9 mouse cellular contexts compared by ENCODE assay signal in the genomic region with DNA sequence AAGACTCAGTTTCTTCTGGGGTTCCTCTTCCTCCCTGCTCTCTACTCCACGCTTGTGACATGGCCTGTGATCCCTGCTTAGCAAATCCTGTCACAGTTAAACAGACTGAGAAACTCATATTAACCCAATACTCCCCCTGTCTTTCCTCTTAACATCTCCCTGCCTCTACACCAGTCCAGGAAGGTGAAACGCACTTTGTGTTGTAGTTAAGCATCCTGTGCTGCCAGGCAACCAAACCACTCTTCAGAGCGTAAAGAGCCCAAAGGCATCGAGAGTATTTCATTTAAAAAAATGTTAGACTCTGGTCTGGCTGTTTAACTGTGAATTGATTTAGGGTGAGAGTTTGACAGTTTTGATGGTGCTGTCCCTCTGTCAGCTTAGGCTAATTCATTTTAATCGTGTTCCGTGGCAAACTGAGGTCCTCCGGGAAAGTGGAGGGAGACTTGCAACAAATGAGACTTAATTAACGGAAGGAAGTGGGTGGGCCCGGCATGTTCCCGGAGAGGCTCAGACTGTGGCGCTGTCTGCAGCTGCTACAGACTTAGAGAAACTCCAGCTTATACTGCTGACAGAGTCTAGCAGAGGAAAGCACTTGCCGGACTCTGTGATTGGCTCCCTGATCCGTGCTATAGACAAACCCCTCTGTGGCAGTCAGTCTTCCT. TPM values are rescaled to one million over a fixed set of nuclear protein-coding genes. Genes with fewer than 3 reads are reported as not detected.
A peak's percentile ranks its signal among the peaks of the same experiment; 100 is the strongest.
DNase-seq lines count a peak whose midpoint lies in the region; ATAC-seq lines count a peak whose summit lies in the region.
"Had no signal": no experiment of that assay in that cellular context is flagged by ENCODE, and none has a peak within 500 bp of the region (broad histone marks: within the 10 kb centered on the region; RNA-seq: fewer than 3 reads in every experiment).

No protein-coding gene starts in this region.

- H3K36me3 ChIP-seq in forebrain, embryonic 14.5 days (ENCODE audit: control insufficient read depth, insufficient read depth, low read length), result no peaks in the 10 kb centered on the region
- H3K36me3 ChIP-seq in forebrain, embryonic 10.5 days (replicated peaks), result no peaks in the 10 kb centered on the region
- peaks cover 86% of the 10 kb centered on the region for H3K36me3 ChIP-seq in heart, embryonic 14.5 days (ENCODE audit: control insufficient read depth, insufficient read depth, low read length)

- no peaks in the 10 kb centered on the region for H3K27me3 ChIP-seq in forebrain, embryonic 14.5 days (replicated peaks; ENCODE audit: control insufficient read depth, insufficient read depth, low read length)
- peaks cover 4% of the 10 kb centered on the region; the same call in 1 of the 2 replicates for H3K27me3 ChIP-seq in forebrain, embryonic 10.5 days (ENCODE audit: poor library complexity, severe bottlenecking)
- H3K27me3 ChIP-seq in heart, embryonic 14.5 days (ENCODE audit: control insufficient read depth, insufficient read depth, low read length), result no peaks in the 10 kb centered on the region

- H3K4me2 ChIP-seq in forebrain, embryonic 14.5 days (ENCODE audit: low read length), result no peak overlapping the region
- H3K4me2 ChIP-seq in heart, embryonic 14.5 days (ENCODE audit: low read length), result peak overlapping the region; percentile 39

- no peak overlapping the region for H3K4me3 ChIP-seq in forebrain, embryonic 14.5 days (ENCODE audit: low read depth, low read length)
- H3K4me3 ChIP-seq in forebrain, embryonic 10.5 days, result no peak overlapping the region
- no peak overlapping the region for H3K4me3 ChIP-seq in heart, embryonic 14.5 days (ENCODE audit: control insufficient read depth in 1 of 2, insufficient read depth in 1 of 2, low read depth in 1 of 2, low read length in 2 of 2)
- H3K4me3 ChIP-seq: erythroblast, embryonic 14.5 days had no signal

- peak; percentile 35 for DNase-seq in forebrain, embryonic 14.5 days (ENCODE audit: low spot score)
- DNase-seq in forebrain, embryonic 10.5 days (ENCODE audit: extremely low spot score, low spot score), result no peak
- peak; percentile 70 for DNase-seq in T-cell, adult 2 months (ENCODE audit: low spot score)
- peak; percentile 76 for DNase-seq in kidney, postnatal 10 days
- no peak for DNase-seq in c-Kit-positive CD71-positive TER-119-positive erythroid progenitor cells, embryonic 14.5 days (ENCODE audit: low spot score)
- no peak for DNase-seq in adrenal gland, postnatal 4 days (ENCODE audit: low spot score in 2 of 2)

- ATAC-seq in forebrain, embryonic 14.5 days, result no peak
- ATAC-seq in heart, embryonic 14.5 days (ENCODE audit: insufficient number of reproducible peaks, insufficient read depth, low FRiP score, low read depth), result peak; percentile 61
- peak; percentile 46; the same call in 1 of the 2 replicates for ATAC-seq in megakaryocyte-erythroid progenitor cell, adult 5-6 weeks (replicated peaks; ENCODE audit: low FRiP score, low TSS enrichment, poor library complexity, severe bottlenecking)

- no peaks in the 10 kb centered on the region for H3K9me3 ChIP-seq in forebrain, embryonic 14.5 days (replicated peaks; ENCODE audit: control insufficient read depth, low read length)
- H3K9me3 ChIP-seq in forebrain, embryonic 10.5 days, result no peaks in the 10 kb centered on the region
- H3K9me3 ChIP-seq in heart, embryonic 14.5 days (ENCODE audit: control insufficient read depth, low read length), result no peaks in the 10 kb centered on the region

- no peak overlapping the region for H3K27ac ChIP-seq in forebrain, embryonic 14.5 days (ENCODE audit: low read depth, low read length)
- no peak overlapping the region; the same call in 1 of the 2 replicates for H3K27ac ChIP-seq in forebrain, embryonic 10.5 days
- H3K27ac ChIP-seq in heart, embryonic 14.5 days (replicated peaks in 1 of 2; ENCODE audit: control insufficient read depth in 1 of 2, insufficient read depth in 1 of 2, low read depth in 2 of 2, low read length in 2 of 2), result 0 out of 4 replicates have a peak overlapping the region, but pooled peaks of 1 of the 2 experiments have one; percentile 9

- H3K4me1 ChIP-seq in forebrain, embryonic 14.5 days (ENCODE audit: control insufficient read depth, insufficient read depth, low read length), result no peaks in the 10 kb centered on the region
- H3K4me1 ChIP-seq in forebrain, embryonic 10.5 days, result peaks cover 17% of the 10 kb centered on the region
- peaks cover 0 to 4% of the 10 kb centered on the region in 2 experiments; a peak in 1 of 4 replicates for H3K4me1 ChIP-seq in heart, embryonic 14.5 days (ENCODE audit: control insufficient read depth in 2 of 2, insufficient read depth in 2 of 2, low read length in 2 of 2)

- WGBS in forebrain, embryonic 14.5 days, result 16% methylated on average over 13 of the region's 13 CpGs
- 31% methylated on average over 13 of the region's 13 CpGs for WGBS in forebrain, embryonic 10.5 days
- 36% methylated on average over 13 of the region's 13 CpGs for WGBS in heart, embryonic 14.5 days

- H3K9ac ChIP-seq in forebrain, embryonic 14.5 days (ENCODE audit: low read length), result no peak overlapping the region
- H3K9ac ChIP-seq in heart, embryonic 14.5 days (ENCODE audit: low read length), result no peak overlapping the region

RNA-seq across cellular contexts. Expression of gene Acacb, which starts 52.9 kb away (rescaled TPM):
- polyA plus RNA-seq in forebrain, embryonic 14.5 days (2014; fragmentation: Nextera tagmentation; extraction: Ambion mirVana), result 2.4 and 3.7 TPM in 2 replicates
- polyA plus RNA-seq in forebrain, embryonic 10.5 days (2016; fragmentation: Nextera tagmentation; extraction: Ambion mirVana), result 2.5 TPM in 2 replicates
- 12.1 and 13.7 TPM in 2 replicates for polyA plus RNA-seq in heart, embryonic 14.5 days (2014; fragmentation: Nextera tagmentation; extraction: Ambion mirVana)
- total RNA-seq in megakaryocyte-erythroid progenitor cell, adult 5-6 weeks (2014; fragmentation: Nextera tagmentation), result 2.2 and 3.8 TPM in 2 replicates
- 0.27 and 0.28 TPM in 2 replicates for total RNA-seq in megakaryocyte-erythroid progenitor cell, adult 5-6 weeks (2017)
- 10 to 100 TPM; 25.6 to 31.5 TPM for total RNA-seq in adrenal gland, postnatal 4 days (2021)

Comparison
In these comparisons a context has a peak if more than half of its experiments do, and no peak if none do; other contexts are left out.
1. DNase-seq: peak in forebrain, embryonic 14.5 days (single experiment), T-cell, adult 2 months (single experiment) and kidney, postnatal 10 days (single experiment); none in forebrain, embryonic 10.5 days (single experiment), c-Kit-positive CD71-positive TER-119-positive erythroid progenitor cells, embryonic 14.5 days (single experiment) and adrenal gland, postnatal 4 days (0 of 2).